Mouse (Mus musculus): ENCODE data around the gene Eloa. TPM values are rescaled to one million over a fixed set of nuclear protein-coding genes. Genes with fewer than 3 reads are reported as not detected.

The Eloa gene
- polyA plus RNA-seq, 2 experiments: 16.2 to 30.0 TPM

- no peak overlapping the region for H3K9ac ChIP-seq (replicated peaks)
- TF ChIP-seq EP300 (IDR thresholded peaks at IDR 0.05; ENCODE audit: low read depth) (no peak), CTCF (IDR thresholded peaks at IDR 0.05; ENCODE audit: low read depth) (no peak)
- no peak overlapping the region for H3K4me2 ChIP-seq (ENCODE audit: low read depth)
- no peaks in the 10 kb centered on the region for H3K9me3 ChIP-seq (ENCODE audit: control insufficient read depth, low read length)
- H3K27me3 ChIP-seq (ENCODE audit: control insufficient read depth, insufficient read depth, low read length): no peaks in the 10 kb centered on the region
- WGBS (ENCODE audit: insufficient replicate concordance): 82% methylated on average over 13 of the region's 13 CpGs
- ATAC-seq (ENCODE audit: insufficient read depth) (no peak), DNase-seq (ENCODE audit: low read depth in 3 of 3, low spot score in 3 of 3) (no peak)
- H3K4me3 ChIP-seq (ENCODE audit: insufficient read depth in 1 of 2, low read depth in 2 of 2, low read length in 2 of 2): no peak overlapping the region
- peaks cover 14% of the 10 kb centered on the region; the same call in 1 of the 2 replicates for H3K36me3 ChIP-seq (replicated peaks; ENCODE audit: control insufficient read depth, insufficient read depth, low read depth)
- H3K4me1 ChIP-seq (replicated peaks; ENCODE audit: control insufficient read depth in 2 of 2, insufficient read depth in 2 of 2, low read length in 1 of 2): peaks cover 13 to 20% of the 10 kb centered on the region in 2 experiments
- no peak overlapping the region for H3K27ac ChIP-seq
These were observed 52.4 kb downstream of the Eloa start for GRCm38 (mm10) chr4:135969070-135969750.

- no peak for DNase-seq (ENCODE audit: low read depth in 3 of 3, low spot score in 3 of 3)
- 68% methylated on average over 19 of the region's 19 CpGs for WGBS (ENCODE audit: insufficient replicate concordance)
- no peak for ATAC-seq (ENCODE audit: insufficient read depth)
These were observed 53.2 kb downstream of the Eloa start for GRCm38 (mm10) chr4:135968271-135968869.

GRCm38 (mm10) chr4:135967086-135967760 lies 54.3 kb downstream of the Eloa start:
- no peak overlapping the region for H3K9ac ChIP-seq (replicated peaks)
- no peak overlapping the region for H3K4me3 ChIP-seq (ENCODE audit: insufficient read depth in 1 of 2, low read depth in 2 of 2, low read length in 2 of 2)
- DNase-seq (ENCODE audit: low read depth in 3 of 3, low spot score in 3 of 3): no peak
- ATAC-seq (ENCODE audit: insufficient read depth): no peak
- peaks cover 10 to 17% of the 10 kb centered on the region in 2 experiments for H3K4me1 ChIP-seq (replicated peaks; ENCODE audit: control insufficient read depth in 2 of 2, insufficient read depth in 2 of 2, low read length in 1 of 2)
- H3K27ac ChIP-seq: no peak overlapping the region
- no peak overlapping the region for H3K4me2 ChIP-seq (ENCODE audit: low read depth)
- H3K36me3 ChIP-seq (replicated peaks; ENCODE audit: control insufficient read depth, insufficient read depth, low read depth): peaks cover 14% of the 10 kb centered on the region; the same call in 1 of the 2 replicates
- WGBS (ENCODE audit: insufficient replicate concordance): 81% methylated on average over 18 of the region's 18 CpGs
- no peaks in the 10 kb centered on the region for H3K9me3 ChIP-seq (ENCODE audit: control insufficient read depth, low read length)
- no peaks in the 10 kb centered on the region for H3K27me3 ChIP-seq (ENCODE audit: control insufficient read depth, insufficient read depth, low read length)
- TF ChIP-seq EP300 (IDR thresholded peaks at IDR 0.05; ENCODE audit: low read depth) (no peak), CTCF (IDR thresholded peaks at IDR 0.05; ENCODE audit: low read depth) (no peak)

More at GRCm38 (mm10) chr4:135968271-135968869, 53.2 kb downstream of the Eloa start:
- no peak overlapping the region for H3K4me2 ChIP-seq (ENCODE audit: low read depth)
- H3K36me3 ChIP-seq (replicated peaks; ENCODE audit: control insufficient read depth, insufficient read depth, low read depth): peaks cover 14% of the 10 kb centered on the region; the same call in 1 of the 2 replicates
- H3K9me3 ChIP-seq (ENCODE audit: control insufficient read depth, low read length): no peaks in the 10 kb centered on the region
- H3K4me1 ChIP-seq (replicated peaks; ENCODE audit: control insufficient read depth in 2 of 2, insufficient read depth in 2 of 2, low read length in 1 of 2): peaks cover 13 to 19% of the 10 kb centered on the region in 2 experiments
- H3K27ac ChIP-seq: no peak overlapping the region
- H3K9ac ChIP-seq (replicated peaks): no peak overlapping the region
- H3K4me3 ChIP-seq (ENCODE audit: insufficient read depth in 1 of 2, low read depth in 2 of 2, low read length in 2 of 2): no peak overlapping the region
- no peak for TF ChIP-seq CTCF (IDR thresholded peaks at IDR 0.05; ENCODE audit: low read depth)
- no peak for TF ChIP-seq EP300 (IDR thresholded peaks at IDR 0.05; ENCODE audit: low read depth)
- H3K27me3 ChIP-seq (ENCODE audit: control insufficient read depth, insufficient read depth, low read length): no peaks in the 10 kb centered on the region

- Histone ChIP-seq H3K9me3 (ENCODE audit: control insufficient read depth, low read length) (no peaks in the 10 kb centered on the region), H3K27me3 (ENCODE audit: control insufficient read depth, insufficient read depth, low read length) (no peaks in the 10 kb centered on the region), H3K9ac (replicated peaks) (no peak overlapping the region), H3K4me2 (ENCODE audit: low read depth) (no peak overlapping the region), H3K4me1 (replicated peaks; ENCODE audit: control insufficient read depth in 2 of 2, insufficient read depth in 2 of 2, low read length in 1 of 2) (peaks cover 5 to 11% of the 10 kb centered on the region in 2 experiments), H3K36me3 (replicated peaks; ENCODE audit: control insufficient read depth, insufficient read depth, low read depth) (peaks cover 14% of the 10 kb centered on the region; the same call in 1 of the 2 replicates), H3K4me3 (ENCODE audit: insufficient read depth in 1 of 2, low read depth in 2 of 2, low read length in 2 of 2) (no peak overlapping the region), H3K27ac (no peak overlapping the region)
- 81% methylated on average over 16 of the region's 16 CpGs for WGBS (ENCODE audit: insufficient replicate concordance)
- ATAC-seq (ENCODE audit: insufficient read depth): no peak
- no peak for DNase-seq (ENCODE audit: low read depth in 3 of 3, low spot score in 3 of 3)
- TF ChIP-seq EP300 (IDR thresholded peaks at IDR 0.05; ENCODE audit: low read depth): no peak
These were observed 55.3 kb downstream of the Eloa start for GRCm38 (mm10) chr4:135966283-135966682.

GRCm38 (mm10) chr4:135965113-135965512 lies 56.5 kb downstream of the Eloa start:
- Histone ChIP-seq H3K27me3 (ENCODE audit: control insufficient read depth, insufficient read depth, low read length) (no peaks in the 10 kb centered on the region), H3K4me1 (replicated peaks; ENCODE audit: control insufficient read depth in 2 of 2, insufficient read depth in 2 of 2, low read length in 1 of 2) (peaks cover 4 to 10% of the 10 kb centered on the region in 2 experiments), H3K27ac (no peak overlapping the region), H3K9ac (replicated peaks) (no peak overlapping the region), H3K9me3 (ENCODE audit: control insufficient read depth, low read length) (no peaks in the 10 kb centered on the region), H3K36me3 (replicated peaks; ENCODE audit: control insufficient read depth, insufficient read depth, low read depth) (peaks cover 14% of the 10 kb centered on the region; the same call in 1 of the 2 replicates), H3K4me3 (ENCODE audit: insufficient read depth in 1 of 2, low read depth in 2 of 2, low read length in 2 of 2) (no peak overlapping the region), H3K4me2 (ENCODE audit: low read depth) (no peak overlapping the region)
- TF ChIP-seq CTCF (IDR thresholded peaks at IDR 0.05; ENCODE audit: low read depth) (0 out of 2 replicates have a peak, but pooled peaks have one; percentile 10), EP300 (IDR thresholded peaks at IDR 0.05; ENCODE audit: low read depth) (no peak)
- 73% methylated on average over 9 of the region's 9 CpGs for WGBS (ENCODE audit: insufficient replicate concordance)
- no peak for DNase-seq (ENCODE audit: low read depth in 3 of 3, low spot score in 3 of 3)
- no peak for ATAC-seq (ENCODE audit: insufficient read depth)
